Mouse (Mus musculus): Measurements from ENCODE around the gene Gm10097. TPM values are rescaled to one million over a fixed set of nuclear protein-coding genes. Genes with fewer than 3 reads are reported as not detected.

Gene Gm10097
- polyA plus RNA-seq, 1 experiment from 2014 or later, result 0.08 TPM

- no peaks in the 10 kb centered on the region for H3K36me3 ChIP-seq (ENCODE audit: poor library complexity, severe bottlenecking)
- no peaks in the 10 kb centered on the region for H3K27me3 ChIP-seq
- no peak for ATAC-seq
- H3K9ac ChIP-seq, result no peak overlapping the region
- H3K4me3 ChIP-seq, result no peak overlapping the region
- WGBS, result 86% methylated on average over 7 of the region's 7 CpGs
- H3K27ac ChIP-seq, result no peak overlapping the region
- H3K9me3 ChIP-seq (replicated peaks), result no peaks in the 10 kb centered on the region
- H3K4me2 ChIP-seq, result no peak overlapping the region
- no peaks in the 10 kb centered on the region for H3K4me1 ChIP-seq
These were observed 18.3 kb downstream of the Gm10097 start for GRCm38 (mm10) chr10:5087336-5087735.

GRCm38 (mm10) chr10:5089133-5089532 lies 20.1 kb downstream of the Gm10097 start:
- H3K4me2 ChIP-seq, result no peak overlapping the region
- H3K9ac ChIP-seq, result no peak overlapping the region
- no peak overlapping the region for H3K4me3 ChIP-seq
- 95% methylated on average over 4 of the region's 4 CpGs for WGBS
- no peaks in the 10 kb centered on the region for H3K27me3 ChIP-seq
- no peaks in the 10 kb centered on the region for H3K4me1 ChIP-seq
- H3K27ac ChIP-seq, result no peak overlapping the region
- ATAC-seq, result no peak
- no peaks in the 10 kb centered on the region for H3K36me3 ChIP-seq (ENCODE audit: poor library complexity, severe bottlenecking)
- no peaks in the 10 kb centered on the region for H3K9me3 ChIP-seq (replicated peaks)

DNA sequence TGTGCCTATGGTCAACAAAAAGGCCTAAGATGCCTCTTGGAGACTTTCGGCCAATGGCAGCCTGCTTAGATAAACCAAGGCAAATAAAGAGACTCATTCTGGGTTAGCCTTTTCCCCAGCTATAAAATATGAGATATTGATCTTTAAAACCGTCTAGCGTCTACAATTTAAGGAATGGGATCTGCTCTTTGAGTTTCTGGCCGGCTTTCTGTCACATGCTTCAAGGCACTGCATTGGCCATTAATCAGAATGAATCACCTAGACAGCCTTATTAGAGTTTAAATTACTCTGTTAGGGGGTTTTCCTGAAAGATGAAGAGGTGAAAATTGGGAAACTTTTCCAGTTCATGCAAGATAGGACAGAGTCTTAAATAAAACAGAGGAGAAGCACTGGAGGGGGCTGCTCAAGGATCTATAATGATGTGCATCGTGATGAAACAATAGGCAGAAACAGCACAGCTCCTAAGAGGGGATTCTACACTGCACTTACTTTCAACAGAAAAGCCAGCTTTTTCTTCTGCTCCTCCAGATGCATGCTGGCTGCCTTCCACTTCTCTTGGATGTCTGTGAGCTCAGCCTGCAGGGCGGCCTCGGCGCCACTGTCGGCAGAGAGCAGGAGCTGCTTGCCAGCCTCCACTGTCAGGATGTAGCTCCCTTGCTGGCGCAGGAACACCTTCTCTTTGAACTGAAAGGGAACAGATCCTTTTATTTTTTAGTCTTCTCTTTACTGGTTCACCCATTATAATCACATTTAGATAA lies 28.2 kb downstream of the Gm10097 start:
- Histone ChIP-seq H3K4me3 (no peak overlapping the region), H3K9me3 (replicated peaks) (no peaks in the 10 kb centered on the region), H3K36me3 (ENCODE audit: poor library complexity, severe bottlenecking) (no peaks in the 10 kb centered on the region), H3K27ac (no peak overlapping the region), H3K27me3 (no peaks in the 10 kb centered on the region), H3K4me1 (0 out of 2 replicates have a peak, but pooled peaks cover 3% of the 10 kb centered on the region), H3K4me2 (no peak overlapping the region), H3K9ac (no peak overlapping the region)
- WGBS, result 80% methylated on average over 10 of the region's 10 CpGs
- ATAC-seq, result no peak

DNA sequence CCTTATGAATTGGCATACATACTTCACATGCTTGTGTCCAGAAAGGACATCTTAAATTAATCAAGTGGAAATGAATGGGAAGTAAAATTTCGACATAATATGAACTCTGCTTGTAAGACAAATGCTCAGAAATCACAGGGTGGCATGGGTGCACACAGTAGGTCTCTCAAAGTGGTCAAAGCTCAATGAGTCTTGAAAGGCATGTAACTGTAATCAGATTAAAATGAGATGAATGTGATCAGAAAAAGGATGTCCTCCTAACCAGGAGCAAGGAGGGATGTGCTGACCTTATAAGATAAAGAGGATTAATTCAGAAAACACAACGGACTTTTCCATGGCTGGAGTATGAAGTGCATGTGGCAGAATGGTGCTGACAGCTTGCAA lies 28.8 kb downstream of the Gm10097 start:
- no peaks in the 10 kb centered on the region for H3K36me3 ChIP-seq (ENCODE audit: poor library complexity, severe bottlenecking)
- H3K27me3 ChIP-seq, result no peaks in the 10 kb centered on the region
- H3K4me1 ChIP-seq, result 0 out of 2 replicates have a peak, but pooled peaks cover 3% of the 10 kb centered on the region
- no peak overlapping the region for H3K27ac ChIP-seq
- WGBS, result 65% methylated on average over 2 of the region's 2 CpGs
- no peak for ATAC-seq
- no peak overlapping the region for H3K4me3 ChIP-seq
- H3K9me3 ChIP-seq (replicated peaks), result no peaks in the 10 kb centered on the region
- H3K9ac ChIP-seq, result no peak overlapping the region
- no peak overlapping the region for H3K4me2 ChIP-seq

DNA sequence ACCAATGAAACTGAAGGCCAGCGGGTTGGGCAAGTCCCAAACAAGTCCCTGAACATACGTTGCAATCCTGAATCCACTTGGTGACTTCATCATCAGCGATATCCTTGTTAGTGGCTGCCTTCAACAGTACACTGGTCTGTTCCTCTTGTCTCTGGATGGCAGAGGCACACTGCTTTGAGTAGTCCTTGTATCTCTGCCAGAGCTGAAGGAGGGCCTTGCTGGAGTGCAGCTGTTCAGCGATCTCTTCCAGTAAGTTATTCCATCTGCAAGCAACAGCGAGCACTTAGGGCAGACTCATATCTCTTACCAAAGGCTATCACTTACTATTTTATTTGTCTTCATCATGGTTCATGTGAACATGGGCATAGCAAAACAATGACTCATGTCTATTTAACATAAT lies 41.8 kb downstream of the Gm10097 start:
- WGBS, result 86% methylated on average over 5 of the region's 5 CpGs
- no peak for ATAC-seq
- Histone ChIP-seq H3K27me3 (no peaks in the 10 kb centered on the region), H3K9me3 (replicated peaks) (no peaks in the 10 kb centered on the region), H3K27ac (no peak overlapping the region), H3K4me3 (no peak overlapping the region), H3K4me2 (no peak overlapping the region), H3K4me1 (no peaks in the 10 kb centered on the region), H3K36me3 (ENCODE audit: poor library complexity, severe bottlenecking) (no peaks in the 10 kb centered on the region), H3K9ac (no peak overlapping the region)

DNA sequence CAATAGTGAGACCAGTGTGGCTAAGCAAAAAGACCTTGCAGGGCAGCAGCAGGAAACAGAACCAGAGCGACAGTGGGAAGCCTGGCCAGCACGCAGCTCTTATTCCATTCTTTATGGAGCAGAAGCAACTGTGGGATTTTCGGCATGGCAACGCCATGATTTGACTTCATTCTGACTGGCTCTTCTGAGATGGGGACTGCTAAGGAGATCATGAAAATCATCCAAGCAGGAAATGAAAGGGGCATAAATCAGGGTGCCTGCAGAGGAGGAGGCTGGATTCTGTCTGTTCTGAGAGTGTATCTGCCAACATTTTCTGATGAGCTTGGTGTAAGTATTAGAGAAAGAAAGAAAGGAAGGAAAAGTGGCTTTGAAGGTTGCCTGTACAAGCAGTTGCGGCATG lies 47.2 kb downstream of the Gm10097 start:
- H3K36me3 ChIP-seq (ENCODE audit: poor library complexity, severe bottlenecking), result no peaks in the 10 kb centered on the region
- no peak overlapping the region for H3K9ac ChIP-seq
- no peaks in the 10 kb centered on the region for H3K27me3 ChIP-seq
- H3K4me2 ChIP-seq, result no peak overlapping the region
- WGBS, result 93% methylated on average over 5 of the region's 5 CpGs
- no peak overlapping the region for H3K27ac ChIP-seq
- H3K4me1 ChIP-seq, result no peaks in the 10 kb centered on the region
- H3K4me3 ChIP-seq, result no peak overlapping the region
- ATAC-seq, result no peak
- H3K9me3 ChIP-seq (replicated peaks), result no peaks in the 10 kb centered on the region

- no peaks in the 10 kb centered on the region for H3K9me3 ChIP-seq (replicated peaks)
- H3K27ac ChIP-seq, result no peak overlapping the region
- H3K9ac ChIP-seq, result no peak overlapping the region
- ATAC-seq, result no peak
- H3K36me3 ChIP-seq (ENCODE audit: poor library complexity, severe bottlenecking), result no peaks in the 10 kb centered on the region
- no peak overlapping the region for H3K4me2 ChIP-seq
- H3K27me3 ChIP-seq, result no peaks in the 10 kb centered on the region
- no peak overlapping the region for H3K4me3 ChIP-seq
- H3K4me1 ChIP-seq, result no peaks in the 10 kb centered on the region
- 94% methylated on average over 6 of the region's 6 CpGs for WGBS
These were observed 47.7 kb downstream of the Gm10097 start for GRCm38 (mm10) chr10:5116720-5117119.
